Mouse (Mus musculus) kidney, adult 2 months (tissue): Measurements from ENCODE around the gene Phactr4. TPM values are rescaled to one million over a fixed set of nuclear protein-coding genes. Genes with fewer than 3 reads are reported as not detected.

Experiments used
- DNase-seq: peaks from one replicate; pipeline ENCODE4 v3.0.0; 2021
- H3K27ac ChIP-seq: fragments of 200-500 bp; 2 replicates; pipeline ENCODE4 v1.5.1; 2012; ENCODE audit warnings: low read depth, low read length, control low read depth, inconsistent platforms; ENCODE audit not compliant: insufficient read depth
- H3K27me3 ChIP-seq: fragments of 200-500 bp; replicated peaks from 2 replicates; pipeline ENCODE4 v1.6.1; 2012; ENCODE audit warnings: mild to moderate bottlenecking, moderate library complexity, low read length, inconsistent platforms; ENCODE audit not compliant: control insufficient read depth, insufficient read depth
- H3K36me3 ChIP-seq: fragments of 200-500 bp; 2 replicates; pipeline ENCODE4 v1.6.1; 2012; ENCODE audit warnings: mild to moderate bottlenecking, moderate library complexity, low read length, inconsistent platforms; ENCODE audit not compliant: control insufficient read depth, insufficient read depth
- H3K4me1 ChIP-seq: fragments of 200-500 bp; 2 replicates; pipeline ENCODE4 v1.6.1; 2011; ENCODE audit warnings: low read length; ENCODE audit not compliant: control insufficient read depth, insufficient read depth
- H3K4me3 ChIP-seq: fragments of 200-500 bp; 2 replicates; pipeline ENCODE4 v1.5.1; 2011; ENCODE audit warnings: mild to moderate bottlenecking, low read depth, low read length, control low read depth; ENCODE audit not compliant: insufficient read depth
- CTCF ChIP-seq: fragments of 200-500 bp; conservative IDR thresholded peaks from 2 replicates; pipeline ENCODE4 v1.5.1; 2011; ENCODE audit warnings: low read depth, mild to moderate bottlenecking, control low read depth, low read length, moderate library complexity, mixed read lengths; ENCODE audit not compliant: insufficient read depth, insufficient read length
- POLR2A ChIP-seq: fragments of 200-500 bp; IDR thresholded peaks from one replicate; pipeline ENCODE4 v1.6.1; 2011; ENCODE audit warnings: low read depth, low read length, control low read depth
- WGBS: fragments of 180-500 bp; shearing (Covaris S2); methylation state at CpG from one replicate; pipeline ENCODE4 v1.1.7; 2018; 5-methylcytosine and 5-hydroxymethylcytosine counted together
- polyA plus RNA-seq: library from polyadenylated mRNA; depleted of rRNA; stranded (reverse); fragments of >200 nt; gene quantifications from 2 replicates; pipeline ENCODE4 v1.2.3, GENCODE M21; 2012

Gene Phactr4
- polyA plus RNA-seq, 1 experiment: 25.2 TPM

DNA sequence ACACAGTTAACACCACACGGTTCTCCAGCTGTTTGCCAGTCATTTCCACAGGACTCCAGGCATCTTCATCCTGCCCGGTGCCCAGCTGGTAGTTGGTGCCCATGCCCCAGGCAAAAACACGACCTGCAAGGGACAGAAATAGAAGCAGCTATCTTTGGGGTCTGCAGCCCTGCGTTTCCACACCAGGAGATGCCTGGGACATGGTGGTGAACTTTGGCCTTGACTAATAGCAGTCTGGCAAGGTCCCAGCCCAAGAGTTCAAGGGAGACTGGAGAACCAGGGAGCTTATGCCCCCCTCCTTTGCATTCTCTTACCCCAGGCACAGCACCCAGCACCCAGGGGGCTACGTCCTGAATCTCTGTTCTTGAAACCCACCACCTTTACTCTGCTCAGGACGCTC, 89.4 kb downstream of the Phactr4 start:
- TF ChIP-seq POLR2A: no peak
- no peak for TF ChIP-seq CTCF
- Histone ChIP-seq H3K4me1 (peaks cover 12% of the 10 kb centered on the region; the same call in 1 of the 2 replicates), H3K27ac (no peak overlapping the region), H3K4me3 (no peak overlapping the region), H3K36me3 (no peaks in the 10 kb centered on the region), H3K27me3 (no peaks in the 10 kb centered on the region)
- WGBS: 52% methylated on average over 6 of the region's 6 CpGs
- peak; percentile 63 for DNase-seq

DNA sequence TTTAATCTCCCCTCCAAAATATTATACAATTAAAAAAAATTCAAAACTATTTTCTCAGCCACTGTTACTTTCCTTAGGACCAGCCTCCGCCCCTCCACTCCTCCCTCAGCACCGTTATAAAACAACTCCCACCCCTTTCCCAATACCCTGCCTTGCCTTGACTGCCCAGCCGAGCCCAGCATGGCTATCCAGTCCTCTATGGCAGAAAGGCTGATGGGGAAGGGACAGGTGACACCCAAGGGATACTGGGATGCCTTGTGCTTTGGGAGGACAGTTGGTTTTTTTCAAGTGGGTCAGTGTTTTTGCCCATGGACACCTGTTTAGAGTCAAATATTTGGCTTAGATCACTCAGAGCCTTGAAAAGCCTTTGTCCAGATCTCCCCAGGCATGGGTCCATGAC, 90.3 kb downstream of the Phactr4 start:
- Histone ChIP-seq H3K36me3 (no peaks in the 10 kb centered on the region), H3K4me3 (no peak overlapping the region), H3K27me3 (no peaks in the 10 kb centered on the region), H3K4me1 (peaks cover 12% of the 10 kb centered on the region; the same call in 1 of the 2 replicates), H3K27ac (no peak overlapping the region)
- TF ChIP-seq POLR2A: no peak
- no peak for TF ChIP-seq CTCF
- 79% methylated on average over 3 of the region's 3 CpGs for WGBS
- no peak for DNase-seq

DNA sequence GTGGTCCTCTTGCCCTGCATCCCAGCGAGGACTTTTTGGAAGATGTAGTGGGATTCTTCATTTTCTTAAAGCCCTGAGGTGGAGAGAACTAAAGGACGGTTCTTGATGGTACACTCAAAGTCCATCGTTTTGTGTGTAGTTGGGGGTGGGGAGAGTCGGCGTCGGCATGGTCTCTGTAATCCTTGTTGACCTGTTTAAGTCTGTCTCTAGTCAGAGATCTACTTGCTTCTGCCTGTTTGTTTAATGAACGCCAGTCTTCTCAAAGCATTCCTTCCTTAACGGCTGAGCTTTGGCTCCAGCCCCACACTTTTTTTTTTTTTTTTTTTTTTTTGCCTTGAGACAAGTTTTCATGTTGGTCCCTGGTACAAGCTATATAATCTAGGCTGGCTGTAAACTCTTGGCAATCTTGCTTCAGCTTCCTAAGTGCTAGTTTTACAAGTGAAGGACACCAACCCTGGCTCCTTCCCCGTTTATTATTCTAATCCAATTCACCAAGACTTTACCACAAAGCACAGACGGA, 92.4 kb downstream of the Phactr4 start:
- no peaks in the 10 kb centered on the region for H3K27me3 ChIP-seq
- peaks cover 12% of the 10 kb centered on the region; the same call in 1 of the 2 replicates for H3K4me1 ChIP-seq
- H3K27ac ChIP-seq: peak overlapping the region; percentile 79
- 9% methylated on average over 10 of the region's 10 CpGs for WGBS
- TF ChIP-seq POLR2A (no peak), CTCF (no peak)
- no peak for DNase-seq
- peak overlapping the region; percentile 92 for H3K4me3 ChIP-seq
- no peaks in the 10 kb centered on the region; the same call in 1 of the 2 replicates for H3K36me3 ChIP-seq

DNA sequence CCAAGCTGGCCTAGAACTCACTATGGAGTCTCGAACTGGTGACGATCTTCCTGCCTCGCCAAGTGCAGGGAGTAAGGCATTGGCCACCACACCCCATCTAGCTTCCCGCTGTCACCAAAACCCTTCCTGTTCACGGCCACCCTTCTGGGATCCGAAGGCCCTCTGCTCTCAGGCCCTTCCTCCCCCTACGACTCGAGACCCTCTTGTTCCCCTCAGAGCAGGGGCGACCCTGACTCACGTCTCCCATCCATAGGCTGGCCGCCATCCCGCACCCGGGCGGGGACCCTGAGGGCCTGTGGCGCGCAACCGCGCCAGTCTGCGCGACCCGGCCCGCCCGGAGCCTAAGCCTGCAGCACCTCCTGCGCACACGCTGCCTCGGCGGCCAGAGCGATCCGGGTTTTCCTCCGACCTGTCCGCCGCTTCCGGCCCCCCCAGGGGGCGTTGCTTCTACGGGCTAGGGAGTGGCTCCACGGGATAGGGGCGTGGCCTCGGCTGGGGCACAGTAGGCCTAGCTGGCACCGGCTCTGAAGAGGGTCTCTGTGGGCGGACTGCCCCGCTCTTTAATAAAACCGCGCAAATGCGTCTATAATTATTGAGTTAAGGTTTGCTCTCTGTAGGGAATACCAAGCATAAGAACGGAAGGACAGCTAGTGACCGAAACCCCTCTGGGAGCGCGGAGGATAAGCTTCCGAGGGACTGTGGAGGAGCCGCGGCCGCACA, 93.0 kb downstream of the Phactr4 start, which contains the start of gene Trnau1ap:
Trnau1ap (minus strand) TSS at position 424 of the 720 bp plus-strand sequence.
- H3K4me3 ChIP-seq: peak within 1 kb of the TSS; percentile 92
- peak within 1 kb of the TSS; percentile 91 for H3K27ac ChIP-seq
- WGBS: under 1% methylated on average over 52 of the region's 52 CpGs
- no peaks in the 10 kb centered on the region for H3K27me3 ChIP-seq
- no peaks in the 10 kb centered on the region; the same call in 1 of the 2 replicates for H3K36me3 ChIP-seq
- DNase-seq: peak; percentile 94
- peaks cover 12% of the 10 kb centered on the region; the same call in 1 of the 2 replicates for H3K4me1 ChIP-seq
- TF ChIP-seq POLR2A: peak; percentile 81
- no peak for TF ChIP-seq CTCF

DNA sequence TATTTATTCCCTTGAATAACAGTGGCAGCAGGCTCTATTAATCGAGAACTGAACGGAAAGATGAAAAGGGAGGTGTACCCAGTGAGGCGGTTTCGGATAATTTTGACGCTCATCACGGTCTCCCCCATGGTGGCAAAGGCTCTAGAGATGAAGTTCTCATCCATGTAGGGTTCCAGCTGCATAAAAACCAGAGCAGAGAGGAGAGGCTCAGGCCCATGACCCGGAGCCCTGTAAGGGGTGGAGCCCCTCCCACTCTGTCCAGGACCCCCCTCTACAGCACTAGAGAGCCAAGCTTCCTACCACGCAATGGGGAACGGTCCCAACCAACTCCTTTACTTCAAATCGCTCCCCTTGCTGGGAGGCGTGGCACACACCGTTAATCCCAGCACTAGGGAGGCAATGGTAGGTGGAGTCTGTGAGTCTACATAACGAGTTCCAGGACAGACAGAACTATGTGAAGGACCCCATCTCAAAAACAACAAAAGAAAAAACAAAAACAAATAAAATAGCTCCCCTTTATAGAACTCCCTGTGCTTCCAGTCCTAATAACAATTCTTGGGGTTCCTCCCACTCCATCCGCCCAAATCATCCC, 93.8 kb downstream of the Phactr4 start:
- H3K27ac ChIP-seq: peak overlapping the region; percentile 91
- DNase-seq: no peak

DNA sequence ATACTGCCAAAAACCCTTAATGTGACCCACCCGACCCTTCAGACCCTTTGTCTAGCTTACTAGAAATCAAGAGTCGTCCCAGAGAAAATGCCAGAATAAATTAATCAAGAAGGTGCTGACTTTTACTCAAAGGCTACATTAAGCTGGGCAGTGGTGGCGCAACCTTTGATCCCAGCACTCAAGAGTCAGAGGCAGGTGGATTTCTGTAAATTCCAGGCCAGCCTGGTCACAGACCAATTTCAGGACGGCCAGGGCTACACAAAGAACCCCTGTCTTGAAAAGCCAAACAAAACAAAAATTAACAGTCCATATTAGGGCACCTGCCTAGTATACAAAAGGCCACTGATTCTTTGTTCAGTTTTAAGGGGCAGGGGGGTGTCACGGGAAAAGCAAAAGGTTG, 95.8 kb downstream of the Phactr4 start:
- peak; percentile 45 for DNase-seq
- Histone ChIP-seq H3K4me1 (peaks cover 7% of the 10 kb centered on the region; the same call in 1 of the 2 replicates), H3K36me3 (no peaks in the 10 kb centered on the region; the same call in 1 of the 2 replicates), H3K4me3 (no peak overlapping the region), H3K27me3 (no peaks in the 10 kb centered on the region), H3K27ac (no peak overlapping the region)
- TF ChIP-seq CTCF: no peak
- no peak for TF ChIP-seq POLR2A
- WGBS: 52% methylated on average over 5 of the region's 5 CpGs

More for the DNA sequence above, 93.8 kb downstream of the Phactr4 start:
- peak overlapping the region; percentile 92 for H3K4me3 ChIP-seq
- H3K36me3 ChIP-seq: no peaks in the 10 kb centered on the region; the same call in 1 of the 2 replicates
- H3K27me3 ChIP-seq: no peaks in the 10 kb centered on the region
- TF ChIP-seq CTCF (no peak), POLR2A (no peak)
- 56% methylated on average over 14 of the region's 14 CpGs for WGBS
- peaks cover 12% of the 10 kb centered on the region; the same call in 1 of the 2 replicates for H3K4me1 ChIP-seq

- peaks cover 5% of the 10 kb centered on the region for H3K36me3 ChIP-seq
- H3K4me1 ChIP-seq: peaks cover 11% of the 10 kb centered on the region
- DNase-seq: peak; percentile 56
- H3K27me3 ChIP-seq: no peaks in the 10 kb centered on the region
- TF ChIP-seq POLR2A (no peak), CTCF (no peak)
- no peak overlapping the region for H3K27ac ChIP-seq
- WGBS: 48% methylated on average over 8 of the region's 8 CpGs
- H3K4me3 ChIP-seq: no peak overlapping the region
Measured at GRCm38 (mm10) chr4:132315711-132316110, 106.6 kb downstream of the Phactr4 start.
